Mouse (Mus musculus) liver, postnatal 0 days (tissue): ENCODE results near the gene Fbn1.

ENCODE experiments used
- CTCF ChIP-seq: sonication (generic); IDR thresholded peaks from 2 replicates; pipeline ENCODE4 v1.5.1; 2016; ENCODE audit warnings: antibody characterized with exemption, low read depth
- EP300 ChIP-seq: IDR thresholded peaks from 2 replicates; pipeline ENCODE4 v1.6.1; 2016; ENCODE audit warnings: antibody characterized with exemption, low read depth, mild to moderate bottlenecking

GRCm38 (mm10) chr2:125478705-125479104, 29.1 kb downstream of the Fbn1 start:
- TF ChIP-seq CTCF (no peak), EP300 (no peak)
